Mouse (Mus musculus): ENCODE measurements at regions not wholly inside any gene's neighbourhood (a gene's known extent, or its start where the extent isn't known, plus 50 kb on each side); places are given as distances from the start of the nearest gene placed in this dataset.

- DNase-seq (ENCODE audit: low read depth, low spot score) = no peak
Measured at GRCm38 (mm10) chr2:173366734-173367133, 90.4 kb upstream of the Pmepa1 start.

GRCm38 (mm10) chr2:173368899-173369298, 92.6 kb upstream of the Pmepa1 start:
- peak; percentile 45 for DNase-seq (ENCODE audit: low read depth, low spot score)

- DNase-seq (ENCODE audit: low read depth, low spot score) = no peak
Measured at GRCm38 (mm10) chr2:173376926-173377325, 100.6 kb upstream of the Pmepa1 start.

- DNase-seq (ENCODE audit: low read depth, low spot score) = no peak
Measured at GRCm38 (mm10) chr2:173377497-173378257, 101.3 kb upstream of the Pmepa1 start.

- no peak for DNase-seq (ENCODE audit: low read depth, low spot score)
Measured at GRCm38 (mm10) chr2:173379736-173380135, 103.4 kb upstream of the Pmepa1 start.

- no peak for DNase-seq (ENCODE audit: low read depth, low spot score)
Measured at GRCm38 (mm10) chr2:173380341-173380761, 104.0 kb upstream of the Pmepa1 start.

GRCm38 (mm10) chr2:173382176-173382813, 106.0 kb upstream of the Pmepa1 start:
- no peak for DNase-seq (ENCODE audit: low read depth, low spot score)

- DNase-seq (ENCODE audit: low read depth, low spot score) = no peak
Measured at GRCm38 (mm10) chr2:173384935-173385586, 108.7 kb upstream of the Pmepa1 start.

GRCm38 (mm10) chr2:173385722-173386141, 109.4 kb upstream of the Pmepa1 start:
- DNase-seq (ENCODE audit: low read depth, low spot score) = no peak

GRCm38 (mm10) chr2:173388140-173388539, 111.8 kb upstream of the Pmepa1 start:
- DNase-seq (ENCODE audit: low read depth, low spot score) = no peak

GRCm38 (mm10) chr2:173392557-173393323, 116.4 kb upstream of the Pmepa1 start:
- no peak for DNase-seq (ENCODE audit: low read depth, low spot score)

GRCm38 (mm10) chr2:173393324-173393592, 116.9 kb upstream of the Pmepa1 start:
- DNase-seq (ENCODE audit: low read depth, low spot score) = no peak

GRCm38 (mm10) chr2:173395526-173395925, 119.2 kb upstream of the Pmepa1 start:
- no peak for DNase-seq (ENCODE audit: low read depth, low spot score)

- no peak for DNase-seq (ENCODE audit: low read depth, low spot score)
Measured at GRCm38 (mm10) chr2:173397846-173398331, 121.6 kb upstream of the Pmepa1 start.

GRCm38 (mm10) chr2:173405629-173406028, 116.8 kb upstream of the 1700021F07Rik start:
- no peak for DNase-seq (ENCODE audit: low read depth, low spot score)

- DNase-seq (ENCODE audit: low read depth, low spot score) = peak; percentile 52
Measured at GRCm38 (mm10) chr2:173406344-173407094, 115.9 kb upstream of the 1700021F07Rik start.

GRCm38 (mm10) chr2:173407133-173407532, 115.3 kb upstream of the 1700021F07Rik start:
- DNase-seq (ENCODE audit: low read depth, low spot score) = peak; percentile 21

- no peak for DNase-seq (ENCODE audit: low read depth, low spot score)
Measured at GRCm38 (mm10) chr2:173408681-173409081, 113.7 kb upstream of the 1700021F07Rik start.

GRCm38 (mm10) chr2:173409433-173409832, 113.0 kb upstream of the 1700021F07Rik start:
- no peak for DNase-seq (ENCODE audit: low read depth, low spot score)

GRCm38 (mm10) chr2:173413906-173414656, 108.3 kb upstream of the 1700021F07Rik start:
- no peak for DNase-seq (ENCODE audit: low read depth, low spot score)

All from forelimb bud, embryonic 11.5 days (tissue).